Mouse (Mus musculus) spleen, adult 10 weeks (tissue): ENCODE results near the gene 2310079G19Rik. TPM values are rescaled to one million over a fixed set of nuclear protein-coding genes. Genes with fewer than 3 reads are reported as not detected.

ENCODE experiments used
- polyA plus RNA-seq: library from polyadenylated mRNA; stranded (reverse); fragments of 350-450 nt; fragmentation: Illumina TruSeq; extraction: RNeasy Lipid Tissue Mini Kit (QIAGEN cat#74804); gene quantifications from one replicate; pipeline ENCODE4 v1.2.3, GENCODE M21; 2015; ENCODE audit warnings: low replicate concordance; ENCODE audit not compliant: insufficient read depth

2310079G19Rik gene
- not detected for polyA plus RNA-seq

GRCm38 (mm10) chr16:88627566-88627965, at the start of gene 2310079G19Rik:
2310079G19Rik (minus strand) TSS chr16:88627666.

DNA sequence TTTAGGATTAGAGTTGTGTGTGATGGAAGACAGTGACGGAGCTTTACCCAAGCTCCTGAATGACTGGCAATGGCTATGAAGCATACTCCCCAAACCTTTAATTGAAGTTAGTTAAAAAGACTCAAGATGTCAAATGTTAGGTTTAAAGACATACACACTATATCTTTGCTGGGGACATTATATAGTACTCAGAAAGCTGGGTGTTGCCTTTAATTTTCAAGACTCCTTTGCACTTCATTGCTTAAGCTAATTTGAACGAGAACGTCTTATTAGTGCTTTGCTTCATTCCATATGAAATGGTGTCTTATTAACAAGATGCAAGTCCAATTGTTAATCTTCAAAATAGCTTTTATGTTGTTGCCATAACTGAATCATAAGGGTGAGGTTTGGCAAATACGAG, 44.1 kb upstream of the 2310079G19Rik start, which contains the start of gene Krtap27-1:
Krtap27-1 (minus strand) TSS at position 101 of the 400 bp plus-strand sequence.

DNA sequence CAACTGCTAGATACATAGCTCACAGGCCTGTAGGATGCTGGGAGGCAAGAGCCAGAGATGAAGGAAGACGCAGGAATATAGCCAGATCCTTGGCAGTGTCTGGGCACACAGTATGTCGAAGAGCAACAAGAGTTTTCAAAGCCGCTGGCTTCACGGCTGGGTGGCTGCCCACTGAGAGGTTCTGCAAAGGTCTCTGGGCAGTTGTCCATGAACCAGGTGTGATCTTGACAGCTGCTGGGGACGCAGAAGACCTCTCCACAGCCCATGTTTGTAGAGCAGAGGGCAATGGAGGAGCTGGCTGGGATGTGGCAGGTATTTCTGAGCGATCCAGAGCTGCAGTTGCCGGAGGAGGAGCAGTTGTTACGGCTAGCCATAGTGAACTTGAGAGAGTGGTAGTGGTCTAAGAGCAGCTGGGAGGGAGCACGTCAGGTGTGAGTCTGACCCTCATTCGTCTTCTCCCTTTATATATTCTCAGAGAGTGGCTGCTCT, 19.9 kb upstream of the 2310079G19Rik start, which contains the start of gene Krtap26-1:
Krtap26-1 (minus strand) TSS at position 439 of the 489 bp plus-strand sequence.

GRCm38 (mm10) chr16:88611922-88612321, 15.5 kb downstream of the 2310079G19Rik start, which contains the start of gene Krtap24-1:
Krtap24-1 (minus strand) TSS chr16:88612279.

Other genes with a start within 250 kb of the 2310079G19Rik start
- not detected for gene Cldn17, start 120.7 kb downstream of the 2310079G19Rik start, polyA plus RNA-seq
- gene Cldn8, start 64.5 kb downstream of the 2310079G19Rik start, polyA plus RNA-seq: not detected
- not detected for gene Krtap24-1, start 15.4 kb downstream of the 2310079G19Rik start, polyA plus RNA-seq
- not detected for gene Krtap26-1, start 20.1 kb upstream of the 2310079G19Rik start, polyA plus RNA-seq
- not detected for gene Krtap27-1, start 44.0 kb upstream of the 2310079G19Rik start, polyA plus RNA-seq
- gene 2310061N02Rik, start 80.3 kb upstream of the 2310079G19Rik start, polyA plus RNA-seq: not detected
- not detected for gene Krtap13-1, start 101.2 kb upstream of the 2310079G19Rik start, polyA plus RNA-seq
- not detected for gene Krtap13, start 124.0 kb upstream of the 2310079G19Rik start, polyA plus RNA-seq
- gene 2310034C09Rik, start 131.2 kb upstream of the 2310079G19Rik start, polyA plus RNA-seq: not detected
- not detected for gene 2310057N15Rik, start 146.5 kb upstream of the 2310079G19Rik start, polyA plus RNA-seq
- gene Gm5965, start 150.2 kb upstream of the 2310079G19Rik start, polyA plus RNA-seq: not detected
- gene Gm20741, start 184.6 kb upstream of the 2310079G19Rik start, polyA plus RNA-seq: not detected
- gene Krtap15, start 192.5 kb upstream of the 2310079G19Rik start, polyA plus RNA-seq: not detected
- gene Krtap14, start 198.5 kb upstream of the 2310079G19Rik start, polyA plus RNA-seq: not detected
- gene Krtap19-1, start 241.7 kb upstream of the 2310079G19Rik start, polyA plus RNA-seq: not detected
- not detected for gene Krtap19-2, start 246.6 kb upstream of the 2310079G19Rik start, polyA plus RNA-seq